Mouse (Mus musculus) stomach, embryonic 15.5 days (tissue): ENCODE measurements around the gene Mogs. TPM values are rescaled to one million over a fixed set of nuclear protein-coding genes. Genes with fewer than 3 reads are reported as not detected.

ENCODE experiments used
- ATAC-seq: fragments of 200-750 bp; cut with Nextera tagmentation; 2 replicates; pipeline ENCODE4 v1.8.0; 2017; ENCODE audit warnings: low read depth, moderate number of reproducible peaks, moderate TSS enrichment; ENCODE audit not compliant: insufficient read depth, low FRiP score
- H3K27ac ChIP-seq: fragments of 300-500 bp; sonication (generic); 2 replicates; pipeline ENCODE4 v1.5.1; 2015; ENCODE audit warnings: mild to moderate bottlenecking, inconsistent platforms
- H3K27me3 ChIP-seq: fragments of 300-500 bp; sonication (generic); replicated peaks from 2 replicates; pipeline ENCODE4 v1.6.1; 2015; ENCODE audit warnings: inconsistent platforms
- H3K36me3 ChIP-seq: fragments of 300-500 bp; sonication (generic); 2 replicates; pipeline ENCODE4 v1.6.1; 2015; ENCODE audit warnings: inconsistent platforms
- H3K4me1 ChIP-seq: fragments of 300-500 bp; sonication (generic); 2 replicates; pipeline ENCODE4 v1.6.1; 2015; ENCODE audit warnings: inconsistent platforms
- H3K4me2 ChIP-seq: fragments of 300-500 bp; sonication (generic); 2 replicates; pipeline ENCODE4 v1.6.1; 2015; ENCODE audit warnings: mild to moderate bottlenecking, inconsistent platforms
- H3K4me3 ChIP-seq: fragments of 300-500 bp; sonication (generic); replicated peaks from 2 replicates; pipeline ENCODE4 v1.5.1; 2015; ENCODE audit warnings: inconsistent platforms
- H3K9ac ChIP-seq: fragments of 300-500 bp; sonication (generic); 2 replicates; pipeline ENCODE4 v1.6.1; 2015; ENCODE audit warnings: inconsistent platforms
- H3K9me3 ChIP-seq: fragments of 300-500 bp; sonication (generic); 2 replicates; pipeline ENCODE4 v1.6.1; 2016; ENCODE audit warnings: inconsistent platforms
- WGBS: fragments of 180-500 bp; shearing (Covaris S2); methylation state at CpG from one replicate; pipeline ENCODE4 v1.1.7; 2015; 5-methylcytosine and 5-hydroxymethylcytosine counted together
- polyA plus RNA-seq: library from polyadenylated mRNA; unstranded; fragments of >200 nt; fragmentation: Nextera tagmentation; extraction: Ambion mirVana; gene quantifications from 2 replicates; pipeline ENCODE4 v1.2.1, GENCODE M21; 2015

The Mogs gene
- polyA plus RNA-seq, 1 experiment from 2014 or later, result 53.6 TPM

GRCm38 (mm10) chr6:83118369-83118768, 3.1 kb downstream of the Mogs start:
- Histone ChIP-seq H3K27me3 (no peaks in the 10 kb centered on the region), H3K4me2 (no peak overlapping the region), H3K9ac (no peak overlapping the region), H3K4me1 (peaks cover 52% of the 10 kb centered on the region), H3K9me3 (no peaks in the 10 kb centered on the region), H3K4me3 (no peak overlapping the region), H3K27ac (no peak overlapping the region), H3K36me3 (peaks cover 18% of the 10 kb centered on the region)
- WGBS, result 81% methylated on average over 11 of the region's 11 CpGs
- no peak for ATAC-seq

DNA sequence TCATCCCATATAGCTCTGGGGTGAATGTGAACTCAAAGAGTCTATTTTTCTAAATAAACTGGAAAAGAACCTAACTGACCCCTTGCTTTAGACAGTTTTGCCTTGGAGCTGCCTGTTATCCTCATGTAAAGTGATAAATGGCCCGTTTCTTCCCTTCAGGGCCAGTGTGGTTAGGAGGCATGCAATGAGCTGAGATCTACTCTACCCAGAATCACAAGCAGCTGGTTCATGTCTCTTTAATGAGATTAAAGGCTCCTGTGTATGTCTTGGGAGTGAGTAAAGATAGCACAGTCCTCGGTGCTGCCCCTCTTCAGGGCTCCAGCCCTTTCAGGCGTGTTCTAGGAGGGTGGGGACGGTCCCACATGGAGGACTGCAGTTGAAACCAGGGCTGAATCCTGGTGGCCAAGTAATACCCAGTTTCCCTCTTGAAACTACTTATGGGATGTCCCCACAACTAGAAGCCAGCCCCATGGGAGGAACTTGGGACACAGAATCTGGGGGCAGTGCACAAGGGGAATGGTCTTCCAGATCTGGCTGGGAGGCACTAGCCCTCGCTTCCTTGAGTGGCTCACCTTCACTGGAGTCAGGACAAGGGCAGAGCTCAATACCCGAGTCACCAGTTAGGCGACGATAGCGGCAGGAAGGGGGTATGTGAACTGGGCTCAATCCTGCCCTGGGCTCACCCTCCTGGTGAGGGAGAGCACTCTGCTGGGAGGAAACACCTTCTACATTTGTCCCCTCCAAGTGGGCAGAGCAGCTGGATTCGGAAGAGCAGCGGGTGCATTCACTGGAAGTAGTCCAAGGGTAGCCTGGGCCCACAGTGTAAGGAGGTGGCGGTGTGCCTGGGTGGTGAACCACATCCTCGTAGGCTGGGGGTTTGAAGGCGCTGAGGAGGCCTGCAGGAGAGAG, 3.8 kb downstream of the Mogs start:
- H3K36me3 ChIP-seq, result peaks cover 18% of the 10 kb centered on the region
- H3K4me3 ChIP-seq, result no peak overlapping the region
- 75% methylated on average over 14 of the region's 14 CpGs for WGBS
- no peak overlapping the region for H3K4me2 ChIP-seq
- no peak overlapping the region for H3K27ac ChIP-seq
- no peaks in the 10 kb centered on the region for H3K9me3 ChIP-seq
- no peak overlapping the region for H3K9ac ChIP-seq
- no peaks in the 10 kb centered on the region for H3K27me3 ChIP-seq
- peaks cover 55% of the 10 kb centered on the region for H3K4me1 ChIP-seq
- no peak for ATAC-seq

DNA sequence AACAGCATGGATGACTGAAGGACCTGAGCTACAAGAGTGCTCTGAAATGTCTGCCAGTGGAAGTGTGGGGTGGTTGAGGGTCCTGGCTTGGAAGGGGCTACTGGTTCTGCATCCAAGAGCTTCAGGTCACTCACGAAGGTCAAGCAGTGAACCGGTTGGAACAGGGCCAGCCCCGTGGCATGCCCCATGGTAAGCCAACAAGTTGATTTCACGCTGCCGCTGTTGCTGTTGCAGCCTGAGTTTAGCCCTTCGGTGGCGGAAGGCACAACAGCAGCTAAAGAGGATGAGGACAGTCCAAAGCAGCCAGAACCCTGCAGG, 4.4 kb downstream of the Mogs start:
- 78% methylated on average over 7 of the region's 7 CpGs for WGBS
- Histone ChIP-seq H3K36me3 (peaks cover 18% of the 10 kb centered on the region), H3K4me3 (no peak overlapping the region; the same call in 1 of the 2 replicates), H3K27me3 (no peaks in the 10 kb centered on the region), H3K9ac (no peak overlapping the region), H3K4me2 (peak overlapping the region; percentile 97; the same call in 1 of the 2 replicates), H3K27ac (no peak overlapping the region), H3K9me3 (no peaks in the 10 kb centered on the region), H3K4me1 (peaks cover 57% of the 10 kb centered on the region)
- ATAC-seq, result no peak

DNA sequence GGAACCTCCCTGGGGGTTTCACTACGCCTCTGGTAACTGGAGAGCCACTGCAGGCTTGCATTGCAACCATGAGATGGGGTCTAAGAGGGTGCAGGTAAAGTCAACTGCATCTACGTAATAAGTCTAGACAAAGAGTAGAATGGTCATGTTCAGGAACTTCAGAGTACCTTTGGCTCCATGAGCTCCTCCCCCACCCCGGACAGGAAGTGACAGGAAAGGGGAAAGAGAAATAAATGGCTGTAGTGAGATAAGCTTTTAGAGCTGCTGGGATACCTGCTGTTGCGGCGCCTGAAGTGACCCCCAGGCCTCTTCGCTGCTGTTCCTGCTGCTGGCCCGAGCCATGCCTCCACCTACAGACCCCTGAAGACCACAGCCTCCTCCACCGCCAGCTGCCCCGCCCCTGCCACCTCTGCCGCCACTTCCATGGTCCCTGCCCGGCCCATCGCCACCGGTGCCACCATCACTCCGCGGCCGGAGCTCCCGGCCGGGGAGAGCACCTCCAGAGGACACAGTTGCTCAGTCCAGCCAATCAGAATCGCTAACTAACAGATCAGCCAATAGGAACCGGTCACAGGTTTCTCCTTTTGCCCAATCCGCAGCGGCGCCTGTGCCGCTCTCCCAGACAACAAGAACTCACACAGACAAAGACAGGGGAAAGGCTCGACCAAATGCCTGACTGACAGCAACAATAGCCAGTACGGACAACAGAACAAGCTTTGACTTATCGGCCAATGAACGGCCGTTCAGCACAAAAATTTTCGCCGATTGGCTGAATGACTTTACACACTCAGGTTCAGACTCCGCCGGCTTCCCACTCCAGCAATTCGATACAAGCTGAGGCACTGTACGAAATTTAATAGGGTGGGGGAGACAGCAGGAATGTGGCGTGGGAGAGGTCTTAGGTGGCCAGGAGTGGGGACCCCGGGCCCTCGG, 5.9 kb downstream of the Mogs start, which contains the start of gene Wbp1:
TSS of gene Wbp1 (minus strand) at position 630 of the 933 bp plus-strand sequence.
- peaks cover 53% of the 10 kb centered on the region for H3K4me1 ChIP-seq
- under 1% methylated on average over 38 of the region's 38 CpGs for WGBS

DNA sequence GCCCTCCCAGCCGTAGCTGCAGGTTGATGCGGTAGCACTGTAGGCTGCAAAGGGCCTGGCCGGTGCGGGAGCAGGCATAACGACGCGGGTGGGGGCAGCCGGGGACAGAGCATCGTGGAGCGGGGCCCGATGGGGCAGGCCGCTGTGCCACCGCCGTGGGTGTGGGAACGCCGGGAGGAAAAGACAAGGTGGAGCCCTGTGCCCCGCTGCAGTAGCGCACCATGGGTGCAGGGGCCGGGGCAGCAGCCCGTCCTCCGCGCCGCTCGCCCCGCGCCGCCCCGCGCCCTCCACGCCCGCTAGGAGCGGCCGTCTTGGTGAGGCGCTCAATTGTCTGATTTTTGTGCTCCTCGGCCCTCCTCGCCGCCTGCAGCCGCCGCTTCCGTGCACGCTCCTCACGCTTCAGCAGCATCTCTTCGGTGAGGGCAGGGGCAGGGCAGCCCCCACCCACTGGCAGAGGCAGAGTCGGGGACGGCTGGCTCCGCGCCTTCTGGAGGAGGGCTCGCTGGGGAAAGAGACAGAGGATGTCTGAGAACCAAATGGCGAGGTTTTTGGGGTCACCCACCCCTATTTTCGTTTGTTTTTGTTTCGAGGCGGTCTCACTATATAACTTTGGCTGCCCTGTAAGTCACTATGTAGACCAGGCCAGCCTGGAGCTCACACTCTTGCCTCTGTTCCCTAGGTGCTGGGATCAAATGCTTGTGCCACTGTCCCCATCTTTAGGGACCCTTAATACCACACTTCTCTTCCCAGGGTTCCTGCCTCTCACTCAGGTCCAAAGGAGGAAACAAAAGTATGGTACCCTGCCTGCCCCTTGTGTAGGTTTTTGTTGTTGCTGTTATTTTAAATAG, 6.8 kb downstream of the Mogs start:
- peak overlapping the region; percentile 59 for H3K4me3 ChIP-seq
- peak overlapping the region; percentile 97 for H3K4me2 ChIP-seq
- no peak for ATAC-seq

More for the DNA sequence above, 5.9 kb downstream of the Mogs start, which contains the start of gene Wbp1:
- H3K9ac ChIP-seq, result peak within 1 kb of the TSS; percentile 75
- peak within 1 kb of the TSS; percentile 59 for H3K4me3 ChIP-seq
- H3K4me2 ChIP-seq, result peak within 1 kb of the TSS; percentile 97
- peak within 1 kb of the TSS; percentile 98 for H3K27ac ChIP-seq
- ATAC-seq, result peak; percentile 95
- no peaks in the 10 kb centered on the region for H3K27me3 ChIP-seq
- H3K9me3 ChIP-seq, result no peaks in the 10 kb centered on the region
- peaks cover 18% of the 10 kb centered on the region for H3K36me3 ChIP-seq

GRCm38 (mm10) chr6:83122961-83123360, 7.7 kb downstream of the Mogs start:
- H3K9me3 ChIP-seq, result no peaks in the 10 kb centered on the region
- no peak for ATAC-seq
- H3K4me3 ChIP-seq, result peak overlapping the region; percentile 59; the same call in 1 of the 2 replicates
- H3K27me3 ChIP-seq, result no peaks in the 10 kb centered on the region
- peak overlapping the region; percentile 97 for H3K4me2 ChIP-seq
- WGBS, result 79% methylated on average over 5 of the region's 5 CpGs
- H3K27ac ChIP-seq, result peak overlapping the region; percentile 98; the same call in 1 of the 2 replicates
- H3K4me1 ChIP-seq, result peaks cover 45% of the 10 kb centered on the region
- H3K9ac ChIP-seq, result no peak overlapping the region
- H3K36me3 ChIP-seq, result peaks cover 9% of the 10 kb centered on the region

More for the DNA sequence above, 6.8 kb downstream of the Mogs start:
- H3K9me3 ChIP-seq, result no peaks in the 10 kb centered on the region
- H3K27ac ChIP-seq, result peak overlapping the region; percentile 98
- H3K36me3 ChIP-seq, result peaks cover 13% of the 10 kb centered on the region
- peaks cover 45% of the 10 kb centered on the region for H3K4me1 ChIP-seq
- H3K27me3 ChIP-seq, result no peaks in the 10 kb centered on the region
- peak overlapping the region; percentile 75 for H3K9ac ChIP-seq
- under 1% methylated on average over 50 of the region's 52 CpGs for WGBS

DNA sequence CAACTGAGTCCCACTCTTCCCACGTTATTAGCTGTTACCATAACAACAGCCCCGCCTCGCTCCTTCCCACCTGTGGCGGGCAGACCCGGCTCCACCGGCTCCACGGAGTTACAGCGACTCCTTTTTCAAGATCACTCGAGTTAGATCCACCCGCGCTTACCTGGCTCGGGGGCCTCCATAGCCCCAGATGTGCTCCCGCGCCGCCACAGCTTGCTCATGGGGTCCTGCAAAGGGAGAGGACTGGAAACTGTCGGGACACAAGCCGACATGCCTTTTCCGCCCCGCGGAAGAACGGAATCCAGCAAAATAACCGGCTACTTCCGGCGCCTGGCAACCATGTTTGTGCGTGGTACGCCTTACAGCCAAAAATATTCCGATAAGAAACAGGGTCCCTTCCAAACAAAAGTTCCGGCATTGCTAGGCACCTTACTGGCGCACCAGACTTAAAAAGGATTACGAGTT, 9.6 kb downstream of the Mogs start:
- peak overlapping the region; percentile 89 for H3K4me2 ChIP-seq
- no peaks in the 10 kb centered on the region; the same call in 1 of the 2 replicates for H3K36me3 ChIP-seq
- no peaks in the 10 kb centered on the region for H3K9me3 ChIP-seq
- 0 out of 2 replicates have a peak, but pooled peaks have one; percentile 3 for ATAC-seq
- H3K4me3 ChIP-seq, result peak overlapping the region; percentile 71
- peak overlapping the region; percentile 75 for H3K27ac ChIP-seq
- WGBS, result under 1% methylated on average over 30 of the region's 30 CpGs
- H3K27me3 ChIP-seq, result no peaks in the 10 kb centered on the region
- H3K9ac ChIP-seq, result peak overlapping the region; percentile 60
- H3K4me1 ChIP-seq, result peaks cover 32% of the 10 kb centered on the region

- Histone ChIP-seq H3K4me2 (peak within 1 kb of the TSS; percentile 89), H3K27me3 (no peaks in the 10 kb centered on the region), H3K9ac (peak within 1 kb of the TSS; percentile 60), H3K4me1 (peaks cover 28% of the 10 kb centered on the region), H3K9me3 (no peaks in the 10 kb centered on the region), H3K36me3 (no peaks in the 10 kb centered on the region), H3K27ac (peak within 1 kb of the TSS; percentile 75), H3K4me3 (peak within 1 kb of the TSS; percentile 71)
- 22% methylated on average over 5 of the region's 5 CpGs for WGBS
- no peak for ATAC-seq
Observed at GRCm38 (mm10) chr6:83125331-83125730, 10.0 kb downstream of the Mogs start, which contains the start of gene Ino80b. Ino80b (minus strand) TSS chr6:83125431.

- ATAC-seq, result no peak
- 93% methylated on average over 5 of the region's 5 CpGs for WGBS
- Histone ChIP-seq H3K36me3 (no peaks in the 10 kb centered on the region), H3K27ac (no peak overlapping the region), H3K27me3 (no peaks in the 10 kb centered on the region), H3K9ac (no peak overlapping the region), H3K4me1 (peaks cover 33% of the 10 kb centered on the region), H3K4me2 (no peak overlapping the region), H3K4me3 (no peak overlapping the region), H3K9me3 (no peaks in the 10 kb centered on the region)
Observed at GRCm38 (mm10) chr6:83127419-83127818, 12.1 kb downstream of the Mogs start.

DNA sequence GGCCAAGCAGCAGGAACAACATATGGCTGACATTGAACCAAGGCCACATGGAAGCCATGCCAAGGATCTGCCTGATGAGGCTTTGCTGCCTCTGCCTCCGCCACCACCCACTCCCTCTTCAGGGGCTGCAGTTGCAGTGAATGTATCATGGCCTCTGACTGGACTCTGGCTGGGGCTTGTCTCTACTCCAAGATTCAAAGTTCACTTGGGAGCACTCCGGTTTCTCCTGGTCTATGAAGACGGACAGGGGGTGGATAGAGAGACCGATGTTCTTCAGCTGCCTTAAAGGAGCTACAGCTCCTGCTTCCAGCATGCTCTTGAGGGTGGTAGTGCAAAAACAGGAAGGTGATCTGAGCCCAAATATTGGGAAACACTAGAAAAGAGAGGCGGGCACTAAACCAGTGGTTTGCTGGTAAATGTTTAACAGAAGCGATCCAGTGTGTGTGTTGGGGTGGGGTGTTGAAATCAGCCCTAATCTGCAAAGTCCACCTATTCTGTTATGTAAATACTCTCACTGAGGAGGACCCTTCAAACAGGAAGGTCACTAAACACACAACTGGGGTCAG, 16.3 kb downstream of the Mogs start:
- WGBS, result 46% methylated on average over 6 of the region's 6 CpGs
- 0 out of 2 replicates have a peak overlapping the region, but pooled peaks have one; percentile 6 for H3K4me2 ChIP-seq
- peak overlapping the region; percentile 82 for H3K27ac ChIP-seq
- H3K9me3 ChIP-seq, result no peaks in the 10 kb centered on the region
- ATAC-seq, result peak; percentile 69
- no peak overlapping the region for H3K4me3 ChIP-seq
- no peaks in the 10 kb centered on the region for H3K36me3 ChIP-seq
- no peak overlapping the region for H3K9ac ChIP-seq
- peaks cover 33% of the 10 kb centered on the region for H3K4me1 ChIP-seq
- H3K27me3 ChIP-seq, result no peaks in the 10 kb centered on the region
